In the genomic region with DNA sequence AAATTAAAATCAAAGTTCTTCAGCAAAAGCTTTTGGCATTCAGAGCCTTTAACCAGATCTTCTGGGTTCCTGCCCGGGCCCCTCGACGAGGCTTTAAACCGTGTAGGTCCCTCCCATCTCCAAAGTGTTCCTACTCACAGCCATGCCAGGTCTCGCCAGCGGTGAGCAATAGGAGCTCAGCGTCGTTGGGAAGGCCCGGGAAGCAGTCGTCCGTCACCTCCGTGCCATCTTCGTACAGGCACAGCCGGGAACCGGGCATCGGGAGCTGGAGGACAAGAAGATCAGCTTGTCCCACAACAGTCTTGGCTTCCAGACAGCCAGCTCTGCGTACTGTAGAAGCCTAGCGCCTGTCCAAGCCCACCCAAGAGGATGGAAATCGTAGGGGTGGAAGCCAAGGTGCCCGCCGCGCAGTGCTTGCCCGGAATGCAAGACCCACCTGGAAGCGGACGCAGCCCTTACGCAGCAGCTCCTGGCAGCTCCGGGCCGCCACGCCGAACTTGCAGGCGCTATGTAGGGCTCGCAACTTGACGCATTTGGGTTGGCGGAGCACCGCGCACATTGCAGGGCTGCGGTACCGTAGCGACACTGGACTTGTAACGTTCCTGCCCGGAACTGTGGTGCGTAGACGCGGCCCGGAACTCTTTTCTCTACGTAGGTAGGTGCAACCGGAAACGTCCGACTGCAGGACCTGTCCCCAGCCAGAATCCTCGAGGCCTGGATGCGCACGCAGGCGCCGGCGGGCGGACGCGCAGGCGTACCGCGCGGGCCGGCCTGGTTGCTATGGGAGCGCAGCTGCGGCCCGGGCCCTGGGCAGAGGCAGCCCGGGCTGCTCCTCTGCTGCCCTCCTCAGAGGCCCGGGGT, we compare ENCODE assay signal across 8 mouse cellular contexts. TPM values are rescaled to one million over a fixed set of nuclear protein-coding genes. Genes with fewer than 3 reads are reported as not detected.
DNase-seq lines count a peak whose midpoint lies in the region; ATAC-seq and TF ChIP-seq lines count a peak whose summit lies in the region.

A gene (minus strand): TSS at position 696 of the 861 bp plus-strand sequence.
A gene (plus strand): TSS at position 764 of the 861 bp plus-strand sequence.

- dilution Hi-C loops in CH12.LX (cut with MboI; ENCODE audit: extremely low pct_ligation_motif_present, extremely low pct_unique_long_range_greater_than_20kb, low sequenced_read_pairs), result no loop called here

- peak; percentile 98 for ATAC-seq in forebrain, embryonic 12.5 days (ENCODE audit: low FRiP score)
- ATAC-seq in heart, postnatal 0 days (ENCODE audit: insufficient read depth, low read depth), result peak; percentile 99
- peak; percentile 97 for ATAC-seq in liver, embryonic 16.5 days (ENCODE audit: low read depth)
- peak; percentile 98 for ATAC-seq in neural tube, embryonic 13.5 days (ENCODE audit: low read depth)

- TF ChIP-seq CTCF in CH12.LX (conservative IDR thresholded peaks at IDR 0.05 in 1 of 2, IDR thresholded peaks at IDR 0.05 in 1 of 2; ENCODE audit: low read depth in 2 of 2, low read length in 2 of 2), result no peak
- TF ChIP-seq CTCF in heart, postnatal 0 days (IDR thresholded peaks at IDR 0.05; ENCODE audit: low read depth), result no peak
- TF ChIP-seq CTCF in testis, adult 2 months (IDR thresholded peaks at IDR 0.05; ENCODE audit: control insufficient read depth, insufficient read depth, insufficient replicate concordance, low read depth, low read length), result 0 out of 2 replicates have a peak, but pooled peaks have one; percentile 16

- H3K9me3 ChIP-seq in CH12.LX (replicated peaks; ENCODE audit: low read length), result no peaks in the 10 kb centered on the region
- H3K9me3 ChIP-seq in forebrain, embryonic 12.5 days, result no peaks in the 10 kb centered on the region
- no peaks in the 10 kb centered on the region for H3K9me3 ChIP-seq in heart, postnatal 0 days (replicated peaks; ENCODE audit: control insufficient read depth, low read length)
- H3K9me3 ChIP-seq in liver, embryonic 16.5 days (replicated peaks; ENCODE audit: control insufficient read depth, low read length), result no peaks in the 10 kb centered on the region
- H3K9me3 ChIP-seq in neural tube, embryonic 13.5 days, result no peaks in the 10 kb centered on the region

- under 1% methylated on average over 64 of the region's 68 CpGs for WGBS in forebrain, embryonic 12.5 days
- WGBS in heart, postnatal 0 days, result 1% methylated on average over 68 of the region's 68 CpGs
- under 1% methylated on average over 68 of the region's 68 CpGs for WGBS in liver, embryonic 16.5 days (ENCODE audit: insufficient replicate concordance)
- 2% methylated on average over 68 of the region's 68 CpGs for WGBS in neural tube, embryonic 13.5 days

- H3K4me1 ChIP-seq in CH12.LX (ENCODE audit: control insufficient read depth in 1 of 2, insufficient read depth in 2 of 2), result peaks cover 7 to 27% of the 10 kb centered on the region in 2 experiments; a peak in 3 of 4 replicates
- peaks cover 34% of the 10 kb centered on the region for H3K4me1 ChIP-seq in forebrain, embryonic 12.5 days
- H3K4me1 ChIP-seq in heart, postnatal 0 days (ENCODE audit: control insufficient read depth, insufficient read depth), result peaks cover 10% of the 10 kb centered on the region; the same call in 1 of the 2 replicates
- peaks cover 28% of the 10 kb centered on the region for H3K4me1 ChIP-seq in liver, embryonic 16.5 days (ENCODE audit: control insufficient read depth, low read depth, low read length)
- H3K4me1 ChIP-seq in neural tube, embryonic 13.5 days (replicated peaks), result peaks cover 45% of the 10 kb centered on the region
- peaks cover 8% of the 10 kb centered on the region for H3K4me1 ChIP-seq in testis, adult 2 months (ENCODE audit: control insufficient read depth, insufficient read depth, low read length)

- H3K27ac ChIP-seq in CH12.LX (ENCODE audit: insufficient read depth, low read depth), result peak within 1 kb of the TSS; percentile 9; the same call in 1 of the 2 replicates
- H3K27ac ChIP-seq in forebrain, embryonic 12.5 days, result peak within 1 kb of the TSS; percentile 73
- peak within 1 kb of the TSS; percentile 43; the same call in 1 of the 2 replicates for H3K27ac ChIP-seq in heart, postnatal 0 days (ENCODE audit: low read depth)
- peak within 1 kb of the TSS; percentile 49 for H3K27ac ChIP-seq in liver, embryonic 16.5 days (ENCODE audit: low read length)
- peak within 1 kb of the TSS; percentile 82 for H3K27ac ChIP-seq in neural tube, embryonic 13.5 days (replicated peaks)
- H3K27ac ChIP-seq in testis, adult 2 months (ENCODE audit: control insufficient read depth, insufficient read depth, low read depth, low read length), result peak within 1 kb of the TSS; percentile 68

- H3K36me3 ChIP-seq in CH12.LX (replicated peaks in 1 of 2; ENCODE audit: control insufficient read depth in 1 of 2, insufficient read depth in 1 of 2, low read length in 1 of 2), result peaks cover 20 to 52% of the 10 kb centered on the region in 2 experiments
- H3K36me3 ChIP-seq in forebrain, embryonic 12.5 days (replicated peaks), result peaks cover 29% of the 10 kb centered on the region
- H3K36me3 ChIP-seq in heart, postnatal 0 days (replicated peaks; ENCODE audit: control insufficient read depth, insufficient read depth, low read length), result peaks cover 28% of the 10 kb centered on the region
- peaks cover 2% of the 10 kb centered on the region for H3K36me3 ChIP-seq in liver, embryonic 16.5 days (ENCODE audit: control insufficient read depth, insufficient read depth)
- H3K36me3 ChIP-seq in neural tube, embryonic 13.5 days, result peaks cover 35% of the 10 kb centered on the region
- no peaks in the 10 kb centered on the region; the same call in none of the 2 replicates for H3K36me3 ChIP-seq in testis, adult 2 months (ENCODE audit: control insufficient read depth, insufficient read depth, low read length)

- in situ Hi-C loops in CH12.LX (cut with MboI; ENCODE audit: low pct_ligation_motif_present, low pct_unique_long_range_greater_than_20kb, low sequenced_read_pairs), result no loop called here

- H3K4me3 ChIP-seq in CH12.LX (replicated peaks in 1 of 3; ENCODE audit: low read depth in 2 of 3, low read length in 2 of 3, poor library complexity in 1 of 3), result peak within 1 kb of the TSS; percentile 79 to 90 (median 85)
- peak within 1 kb of the TSS; percentile 94 for H3K4me3 ChIP-seq in forebrain, embryonic 12.5 days (replicated peaks)
- peak within 1 kb of the TSS; percentile 84 for H3K4me3 ChIP-seq in heart, postnatal 0 days (ENCODE audit: low read depth, low read length)
- peak within 1 kb of the TSS; percentile 89 for H3K4me3 ChIP-seq in liver, embryonic 16.5 days (ENCODE audit: low read depth, low read length)
- H3K4me3 ChIP-seq in neural tube, embryonic 13.5 days, result peak within 1 kb of the TSS; percentile 95
- H3K4me3 ChIP-seq in testis, adult 2 months (ENCODE audit: control insufficient read depth, low read depth, low read length), result peak within 1 kb of the TSS; percentile 93

- no peak for TF ChIP-seq EP300 in CH12.LX (IDR thresholded peaks at IDR 0.05; ENCODE audit: low read length)
- no peak for TF ChIP-seq EP300 in heart, postnatal 0 days (IDR thresholded peaks at IDR 0.05; ENCODE audit: low read depth)

- H3K79me2 ChIP-seq in CH12.LX (replicated peaks; ENCODE audit: control insufficient read depth, extremely low read depth, insufficient read depth, poor library complexity, severe bottlenecking), result peaks cover 4% of the 10 kb centered on the region

- TF ChIP-seq RAD21 in CH12.LX (IDR thresholded peaks at IDR 0.05; ENCODE audit: low read depth, low read length), result no peak

- peak; percentile 66 for TF ChIP-seq POLR2A in CH12.LX (IDR thresholded peaks at IDR 0.05; ENCODE audit: low read depth, low read length)
- peak; percentile 92 for TF ChIP-seq POLR2A in testis, adult 2 months (IDR thresholded peaks at IDR 0.05; ENCODE audit: control insufficient read depth, low read depth, low read length)

- peak within 1 kb of the TSS; percentile 77 for H3K9ac ChIP-seq in CH12.LX (ENCODE audit: insufficient read depth, low read depth)
- peak within 1 kb of the TSS; percentile 94 for H3K9ac ChIP-seq in forebrain, embryonic 12.5 days
- peak within 1 kb of the TSS; percentile 82 for H3K9ac ChIP-seq in heart, postnatal 0 days (replicated peaks; ENCODE audit: low read depth, low read length)
- peak within 1 kb of the TSS; percentile 88 for H3K9ac ChIP-seq in liver, embryonic 16.5 days (ENCODE audit: low read depth, low read length)
- peak within 1 kb of the TSS; percentile 93 for H3K9ac ChIP-seq in neural tube, embryonic 13.5 days

- DNase-seq in CH12.LX (ENCODE audit: extremely low read depth), result peak; percentile 92
- peak; percentile 85 for DNase-seq in c-Kit-positive CD71-positive TER-119-negative erythroid progenitor cells, embryonic 14.5 days (ENCODE audit: low read depth)
- peak; percentile 90 for DNase-seq in heart, postnatal 0 days (ENCODE audit: low spot score)
- peak; percentile 97 to 98 for DNase-seq in kidney, postnatal 4 days

- H3K4me2 ChIP-seq in CH12.LX (ENCODE audit: insufficient read depth, low read depth, poor library complexity, severe bottlenecking), result peak within 1 kb of the TSS; percentile 97
- H3K4me2 ChIP-seq in forebrain, embryonic 12.5 days, result peak within 1 kb of the TSS; percentile 94
- peak within 1 kb of the TSS; percentile 98 for H3K4me2 ChIP-seq in heart, postnatal 0 days (ENCODE audit: low read depth, low read length)
- peak within 1 kb of the TSS; percentile 98 for H3K4me2 ChIP-seq in liver, embryonic 16.5 days (ENCODE audit: low read depth, low read length)
- H3K4me2 ChIP-seq in neural tube, embryonic 13.5 days, result peak within 1 kb of the TSS; percentile 97

- H3K27me3 ChIP-seq in CH12.LX (replicated peaks), result no peaks in the 10 kb centered on the region
- H3K27me3 ChIP-seq in forebrain, embryonic 12.5 days, result no peaks in the 10 kb centered on the region
- H3K27me3 ChIP-seq in heart, postnatal 0 days (ENCODE audit: control insufficient read depth, insufficient read depth, low read length), result no peaks in the 10 kb centered on the region
- H3K27me3 ChIP-seq in liver, embryonic 16.5 days (ENCODE audit: control insufficient read depth, insufficient read depth, low read depth, low read length), result no peaks in the 10 kb centered on the region
- no peaks in the 10 kb centered on the region for H3K27me3 ChIP-seq in neural tube, embryonic 13.5 days
- H3K27me3 ChIP-seq in testis, adult 2 months (ENCODE audit: control insufficient read depth, insufficient read depth, low read length), result no peaks in the 10 kb centered on the region

RNA-seq across cellular contexts. Expression of the first gene that starts in this region (rescaled TPM):
- total RNA-seq in CH12.LX (2012; rRNA removed), result 12.6 and 16.2 TPM in 2 replicates
- 18.2 and 21.4 TPM in 2 replicates for total RNA-seq in CH12.LX (2014; rRNA removed)
- polyA plus RNA-seq in CH12.LX (2012; ENCODE audit: insufficient read length, low read depth), result 10.7 and 11.9 TPM in 2 replicates
- 9.9 and 11.9 TPM in 2 replicates for polyA plus RNA-seq in forebrain, embryonic 12.5 days (2016; fragmentation: Nextera tagmentation; extraction: Ambion mirVana)
- 3.0 and 10.2 TPM in 2 replicates for total RNA-seq in heart, postnatal 0 days (2014; rRNA removed; ENCODE audit: low replicate concordance)
- polyA plus RNA-seq in heart, postnatal 0 days (2015; fragmentation: Nextera tagmentation; extraction: Ambion mirVana), result 4.2 and 4.3 TPM in 2 replicates
- polyA plus RNA-seq in liver, embryonic 16.5 days (2015; fragmentation: Nextera tagmentation; extraction: Ambion mirVana), result 6.7 and 6.9 TPM in 2 replicates
- 10.9 and 12.8 TPM in 2 replicates for polyA plus RNA-seq in neural tube, embryonic 13.5 days (2015; fragmentation: Nextera tagmentation; extraction: Ambion mirVana)
- polyA plus RNA-seq in testis, adult 2 months (2012; rRNA removed), result 4.6 and 4.7 TPM in 2 replicates

RNA-seq across cellular contexts. Expression of the second gene that starts in this region (rescaled TPM):
- total RNA-seq in CH12.LX (2012; rRNA removed), result 7.0 and 8.7 TPM in 2 replicates
- 4.1 and 4.6 TPM in 2 replicates for total RNA-seq in CH12.LX (2014; rRNA removed)
- 10.6 and 10.9 TPM in 2 replicates for polyA plus RNA-seq in CH12.LX (2012; ENCODE audit: insufficient read length, low read depth)
- polyA plus RNA-seq in forebrain, embryonic 12.5 days (2016; fragmentation: Nextera tagmentation; extraction: Ambion mirVana), result 21.4 and 22.5 TPM in 2 replicates
- 9.2 and 13.4 TPM in 2 replicates for total RNA-seq in heart, postnatal 0 days (2014; rRNA removed; ENCODE audit: low replicate concordance)
- polyA plus RNA-seq in heart, postnatal 0 days (2015; fragmentation: Nextera tagmentation; extraction: Ambion mirVana), result 10.0 and 11.3 TPM in 2 replicates
- 5.3 and 5.6 TPM in 2 replicates for polyA plus RNA-seq in liver, embryonic 16.5 days (2015; fragmentation: Nextera tagmentation; extraction: Ambion mirVana)
- polyA plus RNA-seq in neural tube, embryonic 13.5 days (2015; fragmentation: Nextera tagmentation; extraction: Ambion mirVana), result 16.4 and 19.8 TPM in 2 replicates
- 43.4 and 46.6 TPM in 2 replicates for polyA plus RNA-seq in testis, adult 2 months (2012; rRNA removed)

Comparison
In these comparisons a context has a peak if more than half of its experiments do, and no peak if none do; other contexts are left out.
1. Peak in every context shown above with its lines: DNase-seq, ATAC-seq, H3K4me3 ChIP-seq and H3K27ac ChIP-seq.
2. H3K27ac ChIP-seq: peak in every context shown above with its lines; median percentile 82 in neural tube, embryonic 13.5 days; 73 in forebrain, embryonic 12.5 days; 68 in testis, adult 2 months; 49 in liver, embryonic 16.5 days; 43 in heart, postnatal 0 days; 9 in CH12.LX.